Mouse (Mus musculus) liver, postnatal 0 days (tissue): ENCODE results near the gene Gng10.

Experiments used
- CTCF ChIP-seq: sonication (generic); IDR thresholded peaks from 2 replicates; pipeline ENCODE4 v1.5.1; 2016; ENCODE audit warnings: antibody characterized with exemption, low read depth
- EP300 ChIP-seq: IDR thresholded peaks from 2 replicates; pipeline ENCODE4 v1.6.1; 2016; ENCODE audit warnings: antibody characterized with exemption, low read depth, mild to moderate bottlenecking

- TF ChIP-seq CTCF (no peak), EP300 (no peak)
Measured at GRCm38 (mm10) chr4:59037525-59037924, 2.6 kb downstream of the Gng10 start.
